Mouse (Mus musculus) stomach, embryonic 14.5 days (tissue): ENCODE data around the gene Dusp11. TPM values are rescaled to one million over a fixed set of nuclear protein-coding genes. Genes with fewer than 3 reads are reported as not detected.
"Not testable (repeated sequence)": the region's sequence is repeated elsewhere in the genome, so short reads cannot be mapped to it uniquely, and the experiment has no call there.

Experiments
- ATAC-seq: fragments of 200-750 bp; cut with Nextera tagmentation; 2 replicates; pipeline ENCODE4 v1.8.0; 2017; ENCODE audit warnings: low read depth, moderate TSS enrichment; ENCODE audit not compliant: insufficient number of reproducible peaks, insufficient read depth, low FRiP score
- H3K27ac ChIP-seq: fragments of 300-500 bp; sonication (generic); 2 replicates; pipeline ENCODE4 v1.5.1; 2014; ENCODE audit warnings: mild to moderate bottlenecking, low read length, moderate library complexity, mixed read lengths
- H3K27me3 ChIP-seq: fragments of 300-500 bp; sonication (generic); 2 replicates; pipeline ENCODE4 v1.6.1; 2014; ENCODE audit warnings: low read length, control low read depth, mixed read lengths; ENCODE audit not compliant: control insufficient read depth, insufficient read depth
- H3K36me3 ChIP-seq: fragments of 300-500 bp; sonication (generic); 2 replicates; pipeline ENCODE4 v1.6.1; 2014; ENCODE audit warnings: mild to moderate bottlenecking, control low read depth, low read length, moderate library complexity, mixed read lengths; ENCODE audit not compliant: control insufficient read depth, insufficient read depth
- H3K4me1 ChIP-seq: fragments of 300-500 bp; sonication (generic); 2 replicates; pipeline ENCODE4 v1.6.1; 2014; ENCODE audit warnings: low read length, control low read depth, mixed read lengths; ENCODE audit not compliant: control insufficient read depth, insufficient read depth
- H3K4me2 ChIP-seq: fragments of 300-500 bp; sonication (generic); replicated peaks from 2 replicates; pipeline ENCODE4 v1.6.1; 2014; ENCODE audit warnings: low read depth, low read length, control low read depth
- H3K4me3 ChIP-seq: fragments of 300-500 bp; sonication (generic); 2 replicates; pipeline ENCODE4 v1.5.1; 2014; ENCODE audit warnings: low read depth, low read length, control low read depth
- H3K9ac ChIP-seq: fragments of 300-500 bp; sonication (generic); replicated peaks from 2 replicates; pipeline ENCODE4 v1.6.1; 2014; ENCODE audit warnings: low read depth, mild to moderate bottlenecking, control low read depth, low read length, moderate library complexity, mixed read lengths
- H3K9me3 ChIP-seq: fragments of 300-500 bp; sonication (generic); 2 replicates; pipeline ENCODE4 v1.6.1; 2016; ENCODE audit warnings: low read depth, low read length, control low read depth; ENCODE audit not compliant: control insufficient read depth
- WGBS: fragments of 180-500 bp; shearing (Covaris S2); extraction: QIAGEN DNeasy Blood & Tissue Kit; methylation state at CpG from one replicate; pipeline ENCODE4 v1.1.7; 2014; 5-methylcytosine and 5-hydroxymethylcytosine counted together
- polyA plus RNA-seq: library from polyadenylated mRNA; unstranded; fragments of >200 nt; fragmentation: Nextera tagmentation; extraction: Ambion mirVana; gene quantifications from 2 replicates; pipeline ENCODE4 v1.2.1, GENCODE M21; 2014

Gene Dusp11
- polyA plus RNA-seq: 60.0 and 66.2 TPM in 2 replicates

DNA sequence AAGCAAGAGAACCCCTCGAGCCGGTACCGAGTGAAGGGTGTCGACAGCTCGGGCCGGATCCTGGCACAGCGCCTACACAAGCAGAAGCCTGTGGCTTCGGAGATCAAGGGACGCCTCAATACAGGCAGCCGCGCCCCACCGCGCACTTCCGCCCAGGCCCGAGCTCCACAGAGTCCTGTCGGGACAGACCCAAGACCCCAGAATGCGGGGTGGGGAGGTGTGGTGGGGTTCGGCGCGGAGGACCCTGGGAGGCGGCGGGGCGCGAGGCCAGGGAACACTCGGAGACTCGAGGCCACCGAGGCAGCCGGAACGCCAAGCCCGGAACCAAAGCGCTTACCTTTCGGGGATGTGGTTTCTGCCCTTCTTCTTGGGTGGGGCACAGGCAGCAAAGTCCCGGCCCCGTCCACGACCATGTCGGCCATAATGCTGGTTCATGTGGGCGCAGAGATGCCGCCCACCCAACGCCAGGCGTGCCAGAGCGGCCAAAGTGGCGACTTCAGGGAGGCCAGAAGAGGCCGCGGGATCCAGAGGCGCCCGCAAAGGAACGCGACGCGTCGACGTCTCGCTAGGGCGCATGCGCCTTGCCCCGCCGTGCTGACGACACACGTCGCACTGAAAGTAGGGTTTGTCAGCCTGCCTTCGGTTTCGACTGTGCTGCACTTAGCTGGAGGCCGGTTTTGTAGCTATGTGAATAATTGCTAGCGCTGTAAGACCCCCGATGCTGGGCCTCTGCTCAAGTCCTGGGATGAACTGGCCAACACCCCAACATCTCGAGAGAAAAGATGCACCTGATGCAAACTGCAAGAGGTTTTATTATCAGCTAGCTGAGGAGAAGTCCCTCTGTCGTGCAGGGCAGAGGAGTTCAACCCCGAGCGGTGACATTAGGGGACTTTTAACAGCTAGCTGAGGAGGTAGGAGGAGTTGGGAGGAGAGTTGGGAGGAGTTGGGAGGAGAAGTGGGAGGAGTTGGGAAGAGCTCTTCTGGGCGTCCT is at the start of gene Dusp11:
Gene Dusp11 (minus strand): TSS at position 567 of the 991 bp plus-strand sequence.
- under 1% methylated on average over 70 of the region's 70 CpGs for WGBS
- H3K4me3 ChIP-seq: peak within 1 kb of the TSS; percentile 81
- H3K27ac ChIP-seq: peak within 1 kb of the TSS; percentile 99
- peak; percentile 93 for ATAC-seq
- H3K4me1 ChIP-seq: peaks cover 9% of the 10 kb centered on the region; the same call in 1 of the 2 replicates
- H3K9me3 ChIP-seq: no peaks in the 10 kb centered on the region
- H3K27me3 ChIP-seq: no peaks in the 10 kb centered on the region
- peak within 1 kb of the TSS; percentile 61 for H3K4me2 ChIP-seq
- peaks cover 14% of the 10 kb centered on the region for H3K36me3 ChIP-seq
- peak within 1 kb of the TSS; percentile 49 for H3K9ac ChIP-seq

DNA sequence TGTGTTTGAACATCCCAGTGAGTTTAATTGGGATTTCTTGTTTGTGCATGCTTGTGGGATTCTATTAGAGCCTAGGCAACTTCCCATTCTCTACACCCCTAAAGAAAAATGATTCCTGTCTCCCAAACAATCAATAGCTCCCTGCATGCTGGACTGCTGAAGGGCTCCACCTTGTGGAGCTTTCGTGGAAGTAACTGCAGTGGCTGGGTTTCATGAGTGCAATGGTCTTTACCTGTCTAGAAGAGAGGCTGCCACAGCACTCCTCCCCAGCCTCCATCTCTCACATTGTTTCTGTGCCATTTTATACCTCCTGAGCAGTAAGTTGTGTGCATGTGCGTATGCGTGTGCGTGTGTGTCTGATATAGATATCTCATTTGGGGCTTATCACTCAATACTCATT is 48.5 kb upstream of the Dusp11 start:
- WGBS: 34% methylated on average over 4 of the region's 4 CpGs
- Histone ChIP-seq H3K27ac (no peak overlapping the region), H3K4me2 (no peak overlapping the region), H3K4me1 (no peaks in the 10 kb centered on the region), H3K27me3 (no peaks in the 10 kb centered on the region), H3K36me3 (no peaks in the 10 kb centered on the region), H3K9me3 (no peaks in the 10 kb centered on the region), H3K9ac (no peak overlapping the region), H3K4me3 (no peak overlapping the region)
- ATAC-seq: peak; percentile 42; the same call in 1 of the 2 replicates

DNA sequence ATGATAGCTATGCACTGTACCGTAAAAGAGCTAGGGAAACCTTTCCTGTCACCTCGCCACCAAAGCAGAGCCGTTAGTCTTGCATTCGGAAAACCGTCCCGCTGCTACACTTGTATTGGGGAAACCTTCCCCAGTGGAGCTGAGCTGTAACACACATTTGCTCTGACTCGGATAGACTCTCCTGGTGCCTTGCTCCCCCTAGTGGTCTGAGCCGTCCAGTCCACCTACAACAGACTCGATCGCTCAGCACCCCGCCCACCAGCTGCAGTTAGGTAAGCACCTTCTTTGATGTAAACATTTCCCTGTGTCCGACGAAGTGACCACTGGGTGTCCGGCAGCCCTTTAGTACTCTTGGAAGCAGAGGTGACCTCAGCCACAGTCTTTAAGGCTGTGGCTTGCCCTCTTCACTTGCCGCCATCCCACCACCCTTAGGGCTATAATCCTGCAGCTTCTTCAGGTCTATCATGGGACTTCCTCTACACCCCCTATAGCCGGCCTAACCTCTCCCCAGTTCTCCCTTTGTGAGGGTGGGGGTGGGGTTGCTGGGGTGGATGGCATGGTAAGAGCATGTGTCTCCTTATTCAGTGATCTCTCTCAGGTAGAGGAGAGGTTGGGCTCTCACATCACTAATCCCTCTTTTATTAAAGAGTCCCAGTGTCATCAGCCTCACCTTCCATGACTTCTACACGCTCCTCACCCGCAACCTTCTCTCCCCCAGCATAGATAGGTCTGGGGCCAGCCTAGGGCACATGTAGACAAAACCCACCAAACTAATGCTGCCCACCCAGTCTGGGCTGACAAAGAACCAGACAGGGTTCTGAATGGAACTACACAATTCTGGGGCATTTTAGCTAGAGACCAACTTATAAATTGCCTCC is 43.0 kb upstream of the Dusp11 start:
- H3K27ac ChIP-seq: no peak overlapping the region
- H3K36me3 ChIP-seq: no peaks in the 10 kb centered on the region
- H3K4me2 ChIP-seq: peak overlapping the region; percentile 29; the same call in 1 of the 2 replicates
- WGBS: 10% methylated on average over 18 of the region's 18 CpGs
- no peaks in the 10 kb centered on the region for H3K27me3 ChIP-seq
- H3K9me3 ChIP-seq: no peaks in the 10 kb centered on the region
- H3K9ac ChIP-seq: no peak overlapping the region
- peak; percentile 81 for ATAC-seq
- no peaks in the 10 kb centered on the region for H3K4me1 ChIP-seq
- no peak overlapping the region for H3K4me3 ChIP-seq

DNA sequence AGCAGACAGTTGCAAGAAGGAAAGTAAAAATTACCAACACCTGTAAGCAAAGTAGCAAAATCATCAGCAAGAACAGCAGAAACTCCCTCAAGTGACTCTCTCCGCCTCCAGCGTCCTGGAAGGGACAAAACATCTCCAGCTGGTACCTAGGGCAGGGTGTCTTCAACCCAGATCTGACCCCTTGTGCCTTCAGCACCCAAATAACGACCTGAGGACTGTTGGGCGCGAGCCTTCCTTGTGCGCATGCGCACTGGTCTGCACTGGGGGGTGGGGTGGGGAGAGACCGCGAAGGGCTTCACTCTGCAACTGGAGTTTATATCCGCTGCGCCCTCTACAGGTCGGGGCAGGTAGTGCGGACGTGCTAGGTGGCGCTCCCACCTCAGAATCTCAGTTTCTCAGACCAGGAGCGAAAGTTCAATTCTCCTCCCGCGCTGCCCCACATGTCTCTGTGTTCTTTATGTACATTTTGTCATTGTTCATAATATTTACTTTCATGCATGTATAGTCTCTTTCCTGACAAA is 42.0 kb upstream of the Dusp11 start:
- no peak overlapping the region for H3K4me2 ChIP-seq
- no peaks in the 10 kb centered on the region for H3K4me1 ChIP-seq
- 71% methylated on average over 18 of the region's 18 CpGs for WGBS
- H3K36me3 ChIP-seq: no peaks in the 10 kb centered on the region
- ATAC-seq: no peak
- H3K4me3 ChIP-seq: no peak overlapping the region
- no peak overlapping the region for H3K9ac ChIP-seq
- no peaks in the 10 kb centered on the region for H3K27me3 ChIP-seq
- H3K9me3 ChIP-seq: no peaks in the 10 kb centered on the region
- H3K27ac ChIP-seq: no peak overlapping the region

DNA sequence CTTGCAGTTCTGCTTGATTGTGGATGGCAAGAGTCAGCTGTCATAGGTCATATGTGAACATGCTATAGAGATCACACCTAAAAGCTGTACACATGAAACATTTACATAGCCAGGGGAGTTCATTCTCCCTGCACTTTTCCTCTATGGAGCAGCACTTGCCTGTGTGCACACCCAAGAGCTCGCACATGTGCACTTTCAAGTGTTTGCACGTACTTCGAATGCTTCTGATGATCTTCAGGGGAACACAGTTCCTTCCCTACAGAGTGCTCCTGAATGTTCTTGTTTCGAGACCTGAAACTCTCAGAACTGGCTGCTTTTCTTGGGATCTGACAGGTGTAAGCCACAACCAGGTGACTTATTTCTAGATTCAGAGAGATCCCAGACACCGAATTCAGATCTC is 29.3 kb upstream of the Dusp11 start:
- WGBS: 66% methylated on average over 5 of the region's 5 CpGs
- H3K9me3 ChIP-seq, H3K4me2 ChIP-seq, H3K9ac ChIP-seq, H3K27me3 ChIP-seq, H3K4me1 ChIP-seq, H3K27ac ChIP-seq, ATAC-seq, H3K36me3 ChIP-seq, H3K4me3 ChIP-seq: not testable (repeated sequence)

DNA sequence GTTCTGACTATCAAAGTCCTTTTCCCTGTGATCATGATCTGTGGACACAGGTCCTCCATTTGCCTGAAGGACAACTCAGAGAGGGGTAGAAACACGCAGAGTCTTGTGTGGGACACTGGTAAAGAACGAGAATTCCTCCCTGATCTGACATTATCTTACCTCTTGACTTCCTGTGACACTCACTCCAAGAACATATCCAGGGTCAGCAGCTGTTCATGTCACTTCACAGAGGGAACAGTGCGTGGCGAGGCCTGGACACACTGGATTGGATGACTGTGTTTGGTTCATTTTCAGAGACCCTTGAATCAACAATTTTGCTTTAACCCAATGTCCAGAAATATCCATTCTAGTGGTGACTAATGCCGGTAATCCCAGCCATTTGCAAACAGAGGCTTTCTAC is 28.1 kb upstream of the Dusp11 start:
- ATAC-seq, H3K27ac ChIP-seq: not testable (repeated sequence)
- WGBS: 74% methylated on average over 5 of the region's 5 CpGs

DNA sequence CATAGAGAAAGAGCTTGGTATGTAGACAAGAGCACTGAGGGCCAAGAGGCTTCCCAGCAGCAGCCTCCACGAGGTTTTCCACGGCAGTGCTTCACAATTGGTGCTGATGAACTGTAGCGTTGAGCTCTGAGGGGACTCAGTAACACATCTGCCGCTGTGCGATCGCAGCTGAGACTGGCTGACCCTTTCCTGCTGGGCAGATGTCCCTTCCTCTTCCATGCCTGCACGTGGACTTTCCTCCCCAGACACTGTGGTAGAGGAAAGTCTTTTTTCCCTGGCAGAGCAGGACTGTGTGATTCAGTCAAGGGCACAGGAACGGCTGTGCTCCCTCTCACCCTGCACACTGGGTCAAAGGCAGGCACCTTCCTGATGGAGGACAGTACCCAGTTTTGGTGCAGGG is 22.9 kb upstream of the Dusp11 start:
- 81% methylated on average over 8 of the region's 8 CpGs for WGBS
- Histone ChIP-seq H3K4me3 (no peak overlapping the region), H3K4me1 (no peaks in the 10 kb centered on the region), H3K27me3 (no peaks in the 10 kb centered on the region), H3K4me2 (no peak overlapping the region), H3K27ac (no peak overlapping the region), H3K9ac (no peak overlapping the region), H3K36me3 (no peaks in the 10 kb centered on the region), H3K9me3 (no peaks in the 10 kb centered on the region)
- no peak for ATAC-seq

More for the DNA sequence above, 28.1 kb upstream of the Dusp11 start:
- H3K36me3 ChIP-seq, H3K4me1 ChIP-seq, H3K4me3 ChIP-seq, H3K4me2 ChIP-seq, H3K27me3 ChIP-seq, H3K9me3 ChIP-seq, H3K9ac ChIP-seq: not testable (repeated sequence)

DNA sequence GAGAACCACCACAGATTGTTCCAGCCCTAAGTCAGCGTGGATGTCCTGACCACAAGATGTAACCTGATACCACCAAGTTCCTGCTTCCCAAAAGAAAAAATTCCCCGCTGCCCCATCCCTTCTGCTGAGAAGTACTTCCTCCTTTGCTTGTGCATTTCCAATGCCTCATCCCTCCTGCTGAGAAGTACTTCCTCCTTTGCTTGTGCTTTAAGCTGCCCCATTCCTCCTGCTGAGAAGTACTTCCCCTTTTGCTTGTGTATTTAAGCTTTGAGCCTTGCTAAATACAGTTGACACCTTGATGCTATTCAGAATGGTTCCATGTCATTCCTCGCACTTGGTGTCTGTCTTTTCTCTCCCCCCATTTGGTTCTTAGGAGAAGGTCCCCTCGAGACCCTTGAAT is 17.3 kb upstream of the Dusp11 start:
- WGBS: 85% methylated on average over 4 of the region's 4 CpGs
- H3K27me3 ChIP-seq, H3K36me3 ChIP-seq, H3K4me1 ChIP-seq, H3K9ac ChIP-seq, H3K27ac ChIP-seq, H3K9me3 ChIP-seq, H3K4me3 ChIP-seq, ATAC-seq, H3K4me2 ChIP-seq: not testable (repeated sequence)
